Mouse (Mus musculus): ENCODE measurements around the gene Mdh1b. TPM values are rescaled to one million over a fixed set of nuclear protein-coding genes. Genes with fewer than 3 reads are reported as not detected.

Mdh1b gene
- polyA plus RNA-seq, 1 experiment from 2014 or later, result 0.11 TPM

Other genes with a start within 250 kb of the Mdh1b start
- not detected in 2 replicates for gene Gm39653, start 114.3 kb downstream of the Mdh1b start, polyA plus RNA-seq (2016; fragmentation: Nextera tagmentation; extraction: Ambion mirVana)
- 0.08 and 0.15 TPM in 2 replicates for gene Dytn, start 43.4 kb downstream of the Mdh1b start, polyA plus RNA-seq (2016; fragmentation: Nextera tagmentation; extraction: Ambion mirVana)
- gene Fastkd2, start 296 bp upstream of the Mdh1b start, polyA plus RNA-seq (2016; fragmentation: Nextera tagmentation; extraction: Ambion mirVana), result 45.2 and 47.5 TPM in 2 replicates
- 0.18 and 0.22 TPM in 2 replicates for gene 4933402D24Rik, start 38.9 kb upstream of the Mdh1b start, polyA plus RNA-seq (2016; fragmentation: Nextera tagmentation; extraction: Ambion mirVana)

All from neural tube, embryonic 12.5 days (tissue).